Mouse (Mus musculus) limb, embryonic 12.5 days (tissue): ENCODE measurements around the gene Tmem30a. TPM values are rescaled to one million over a fixed set of nuclear protein-coding genes. Genes with fewer than 3 reads are reported as not detected.

Experiments
- ATAC-seq: fragments of 200-750 bp; cut with Nextera tagmentation; 2 replicates; pipeline ENCODE4 v1.8.0; 2017; ENCODE audit warnings: low read depth, moderate TSS enrichment; ENCODE audit not compliant: insufficient number of reproducible peaks, insufficient read depth, low FRiP score, low TSS enrichment
- H3K27ac ChIP-seq: fragments of 300-500 bp; sonication (generic); 2 replicates; pipeline ENCODE4 v1.5.1; 2016; ENCODE audit warnings: mild to moderate bottlenecking, moderate library complexity
- H3K27me3 ChIP-seq: fragments of 300-500 bp; sonication (generic); 2 replicates; pipeline ENCODE4 v1.6.1; 2016; ENCODE audit warnings: mild to moderate bottlenecking, moderate library complexity
- H3K36me3 ChIP-seq: fragments of 300-500 bp; sonication (generic); 2 replicates; pipeline ENCODE4 v1.6.1; 2016; ENCODE audit warnings: mild to moderate bottlenecking, moderate library complexity
- H3K4me1 ChIP-seq: fragments of 300-500 bp; sonication (generic); replicated peaks from 2 replicates; pipeline ENCODE4 v1.6.1; 2016
- H3K4me2 ChIP-seq: fragments of 300-500 bp; sonication (generic); 2 replicates; pipeline ENCODE4 v1.6.1; 2016; ENCODE audit warnings: mild to moderate bottlenecking, moderate library complexity
- H3K4me3 ChIP-seq: fragments of 300-500 bp; sonication (generic); replicated peaks from 2 replicates; pipeline ENCODE4 v1.5.1; 2016; ENCODE audit warnings: mild to moderate bottlenecking
- H3K9ac ChIP-seq: fragments of 300-500 bp; sonication (generic); replicated peaks from 2 replicates; pipeline ENCODE4 v1.6.1; 2016; ENCODE audit warnings: mild to moderate bottlenecking, moderate library complexity
- H3K9me3 ChIP-seq: fragments of 300-500 bp; sonication (generic); 2 replicates; pipeline ENCODE4 v1.6.1; 2016; ENCODE audit warnings: mild to moderate bottlenecking, moderate library complexity
- WGBS: fragments of 180-500 bp; shearing (Covaris S2); methylation state at CpG from one replicate; pipeline ENCODE4 v1.1.7; 2016; 5-methylcytosine and 5-hydroxymethylcytosine counted together
- polyA plus RNA-seq: library from polyadenylated mRNA; unstranded; fragments of >200 nt; fragmentation: Nextera tagmentation; extraction: Ambion mirVana; gene quantifications from 2 replicates; pipeline ENCODE4 v1.2.1, GENCODE M21; 2016

The Tmem30a gene
- polyA plus RNA-seq, 1 experiment from 2014 or later: 46.9 TPM

DNA sequence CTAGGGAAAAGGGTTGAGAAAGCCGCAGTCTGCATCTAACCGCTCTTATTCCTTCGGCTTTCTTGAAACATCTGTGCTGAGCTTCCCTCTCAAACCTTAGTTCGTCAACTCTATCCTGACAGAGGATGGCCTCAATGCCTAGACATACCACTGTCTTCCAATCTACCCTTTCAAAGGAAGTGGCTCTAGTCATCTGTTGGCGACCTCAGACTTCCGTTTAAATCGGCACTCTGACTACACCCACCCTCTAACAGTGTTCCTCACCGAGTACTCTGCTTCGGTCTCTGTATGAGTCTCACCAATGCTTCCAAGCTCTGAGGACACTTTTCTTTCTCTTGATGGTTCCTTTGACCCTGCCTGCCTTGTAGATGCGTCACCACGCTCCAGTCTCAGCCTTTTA, 22.7 kb upstream of the Tmem30a start:
- Histone ChIP-seq H3K9me3 (0 out of 2 replicates have a peak, but pooled peaks cover 10% of the 10 kb centered on the region), H3K4me2 (no peak overlapping the region), H3K27ac (no peak overlapping the region), H3K9ac (no peak overlapping the region), H3K4me3 (no peak overlapping the region), H3K4me1 (0 out of 2 replicates have a peak, but pooled peaks cover 4% of the 10 kb centered on the region), H3K36me3 (no peaks in the 10 kb centered on the region), H3K27me3 (no peaks in the 10 kb centered on the region)
- ATAC-seq: no peak
- 91% methylated on average over 11 of the region's 11 CpGs for WGBS

DNA sequence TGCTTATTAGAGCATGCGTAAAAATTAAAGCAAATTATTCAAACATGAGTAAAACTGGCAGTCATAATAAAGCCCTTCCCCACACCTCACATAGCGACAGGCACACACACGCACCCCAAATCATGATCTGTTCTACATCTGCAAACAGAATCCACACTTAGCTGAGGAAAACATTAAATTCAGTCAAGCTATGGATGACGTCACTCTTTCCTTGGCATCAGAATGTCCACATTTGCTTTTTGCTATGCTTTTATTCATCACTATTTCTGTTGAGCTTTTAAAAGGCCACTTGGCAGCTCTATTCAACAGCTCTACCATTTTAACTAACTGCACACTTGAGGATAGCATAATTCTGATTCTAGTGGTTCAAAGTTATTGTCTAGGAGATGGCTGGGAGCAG, 21.3 kb upstream of the Tmem30a start:
- Histone ChIP-seq H3K9me3 (0 out of 2 replicates have a peak, but pooled peaks cover 10% of the 10 kb centered on the region), H3K4me1 (peaks cover 4% of the 10 kb centered on the region; the same call in 1 of the 2 replicates), H3K36me3 (no peaks in the 10 kb centered on the region), H3K27ac (no peak overlapping the region), H3K4me2 (no peak overlapping the region), H3K9ac (no peak overlapping the region), H3K4me3 (no peak overlapping the region), H3K27me3 (no peaks in the 10 kb centered on the region)
- ATAC-seq: no peak
- 64% methylated on average over 4 of the region's 4 CpGs for WGBS

DNA sequence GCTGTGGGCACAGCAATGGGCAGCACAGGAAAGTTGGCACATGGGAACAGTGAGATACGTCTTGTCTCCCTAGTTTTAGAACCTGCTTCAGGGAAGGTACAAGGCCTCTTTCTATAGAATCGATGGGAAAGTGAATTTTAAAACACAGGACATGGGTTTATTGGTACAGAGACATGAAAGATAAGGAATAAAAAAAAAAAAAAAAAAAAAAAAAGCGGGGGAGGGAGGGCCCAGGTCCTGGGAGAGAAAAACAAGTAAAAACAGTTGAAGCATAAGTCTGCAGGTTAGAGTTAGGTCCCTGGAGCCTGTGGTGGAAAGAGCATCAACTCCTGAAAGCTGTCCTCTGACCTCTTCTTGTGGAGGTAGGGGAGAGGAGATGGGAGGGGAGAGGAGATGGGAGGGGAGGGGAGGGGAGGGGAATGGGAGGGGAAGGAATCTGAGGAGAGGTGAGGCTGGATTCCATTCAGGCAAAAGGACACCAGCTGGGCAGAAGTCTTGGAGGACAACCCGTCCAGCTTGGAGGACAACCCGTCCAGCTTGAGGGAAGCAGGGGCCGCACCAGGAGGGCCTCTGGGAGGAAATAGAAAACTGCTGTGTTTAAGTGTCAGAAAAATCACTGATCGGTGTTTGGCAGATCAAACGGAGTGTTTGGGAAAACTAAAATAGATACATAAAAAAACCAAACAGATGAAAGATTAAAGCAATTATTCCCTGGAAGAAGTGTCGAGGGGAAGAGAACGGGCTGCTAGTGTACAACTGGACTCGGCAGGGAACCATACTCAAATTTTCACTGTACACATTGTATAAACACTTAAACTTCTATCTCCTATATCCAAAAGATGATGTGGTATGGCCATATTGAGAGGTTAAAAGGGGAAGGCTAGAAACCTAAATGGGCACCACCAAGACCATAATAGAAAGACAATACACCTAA, 17.9 kb upstream of the Tmem30a start:
- Histone ChIP-seq H3K4me3 (no peak overlapping the region), H3K9ac (no peak overlapping the region), H3K4me1 (peaks cover 4% of the 10 kb centered on the region; the same call in 1 of the 2 replicates), H3K36me3 (no peaks in the 10 kb centered on the region), H3K27me3 (no peaks in the 10 kb centered on the region), H3K4me2 (no peak overlapping the region), H3K27ac (no peak overlapping the region), H3K9me3 (no peaks in the 10 kb centered on the region)
- ATAC-seq: no peak
- 54% methylated on average over 10 of the region's 11 CpGs for WGBS

DNA sequence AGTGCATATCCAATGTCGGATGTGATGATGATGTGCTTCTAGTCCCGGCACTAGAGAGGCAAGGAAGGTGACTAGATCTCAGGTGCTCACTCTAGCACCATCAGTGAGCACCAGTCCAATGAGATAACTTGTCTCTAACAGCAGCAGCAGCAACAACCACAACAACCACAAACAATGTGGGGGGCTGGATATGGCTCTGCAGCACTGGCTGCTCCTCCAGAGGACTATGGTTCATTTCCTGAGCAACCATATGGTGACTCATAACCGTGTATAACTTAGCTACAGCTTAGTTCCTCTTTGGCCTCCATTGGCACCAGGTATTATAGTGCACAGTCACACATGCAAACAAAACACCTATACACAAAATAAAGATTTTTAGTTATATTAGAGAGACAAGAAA, 17.2 kb upstream of the Tmem30a start:
- H3K36me3 ChIP-seq: no peaks in the 10 kb centered on the region
- no peak overlapping the region for H3K4me2 ChIP-seq
- H3K27ac ChIP-seq: no peak overlapping the region
- no peak overlapping the region for H3K9ac ChIP-seq
- no peak for ATAC-seq
- 76% methylated on average over 3 of the region's 3 CpGs for WGBS
- H3K4me3 ChIP-seq: no peak overlapping the region
- H3K9me3 ChIP-seq: no peaks in the 10 kb centered on the region
- peaks cover 4% of the 10 kb centered on the region; the same call in 1 of the 2 replicates for H3K4me1 ChIP-seq
- H3K27me3 ChIP-seq: no peaks in the 10 kb centered on the region; the same call in 1 of the 2 replicates

DNA sequence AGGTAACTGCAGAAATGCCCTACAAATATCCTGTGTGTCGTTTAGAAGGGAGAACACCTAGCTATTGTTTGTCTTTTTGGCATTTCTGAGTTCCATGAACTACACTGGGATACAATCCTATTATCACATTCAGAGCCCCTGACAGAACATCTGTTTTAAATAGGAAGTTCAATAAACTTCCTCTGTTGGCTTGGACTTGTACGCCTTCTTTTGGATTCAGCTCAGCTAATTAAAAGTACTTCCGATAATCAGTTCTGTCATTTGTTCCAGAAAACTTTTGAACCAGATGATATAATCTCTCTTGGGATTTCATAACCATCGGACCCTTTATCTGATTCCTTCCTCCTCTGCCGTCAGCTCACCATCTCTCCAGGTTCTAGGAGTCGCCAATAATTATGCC, 16.1 kb upstream of the Tmem30a start:
- Histone ChIP-seq H3K9me3 (no peaks in the 10 kb centered on the region), H3K4me1 (peaks cover 4% of the 10 kb centered on the region; the same call in 1 of the 2 replicates), H3K27me3 (no peaks in the 10 kb centered on the region; the same call in 1 of the 2 replicates), H3K27ac (no peak overlapping the region), H3K9ac (no peak overlapping the region), H3K36me3 (no peaks in the 10 kb centered on the region), H3K4me2 (no peak overlapping the region), H3K4me3 (no peak overlapping the region)
- ATAC-seq: no peak
- WGBS: 33% methylated on average over 6 of the region's 6 CpGs

DNA sequence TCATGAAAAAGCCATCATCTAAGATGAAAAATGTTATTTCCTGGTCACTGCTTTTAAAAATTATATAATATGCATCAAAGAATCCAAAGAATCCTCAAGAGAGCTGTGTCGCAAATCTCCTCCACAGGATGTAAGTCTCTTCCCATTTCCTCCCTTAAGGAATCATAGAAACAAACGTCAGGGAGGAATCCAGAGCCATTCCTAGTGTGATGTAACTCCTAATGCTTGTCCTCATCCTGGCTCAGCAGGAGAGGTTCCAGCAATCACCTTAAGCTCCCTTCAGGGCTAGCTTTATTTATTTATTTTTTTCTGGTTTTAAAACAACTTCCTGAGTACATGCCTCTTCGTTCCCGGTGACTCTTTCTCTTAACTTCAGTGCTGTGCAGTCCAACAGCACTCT, 13.9 kb upstream of the Tmem30a start:
- Histone ChIP-seq H3K27me3 (no peaks in the 10 kb centered on the region; the same call in 1 of the 2 replicates), H3K4me1 (no peaks in the 10 kb centered on the region; the same call in 1 of the 2 replicates), H3K4me3 (no peak overlapping the region), H3K27ac (no peak overlapping the region), H3K4me2 (no peak overlapping the region), H3K9me3 (no peaks in the 10 kb centered on the region), H3K36me3 (no peaks in the 10 kb centered on the region), H3K9ac (no peak overlapping the region)
- ATAC-seq: no peak
- WGBS: 54% methylated on average over 4 of the region's 4 CpGs

DNA sequence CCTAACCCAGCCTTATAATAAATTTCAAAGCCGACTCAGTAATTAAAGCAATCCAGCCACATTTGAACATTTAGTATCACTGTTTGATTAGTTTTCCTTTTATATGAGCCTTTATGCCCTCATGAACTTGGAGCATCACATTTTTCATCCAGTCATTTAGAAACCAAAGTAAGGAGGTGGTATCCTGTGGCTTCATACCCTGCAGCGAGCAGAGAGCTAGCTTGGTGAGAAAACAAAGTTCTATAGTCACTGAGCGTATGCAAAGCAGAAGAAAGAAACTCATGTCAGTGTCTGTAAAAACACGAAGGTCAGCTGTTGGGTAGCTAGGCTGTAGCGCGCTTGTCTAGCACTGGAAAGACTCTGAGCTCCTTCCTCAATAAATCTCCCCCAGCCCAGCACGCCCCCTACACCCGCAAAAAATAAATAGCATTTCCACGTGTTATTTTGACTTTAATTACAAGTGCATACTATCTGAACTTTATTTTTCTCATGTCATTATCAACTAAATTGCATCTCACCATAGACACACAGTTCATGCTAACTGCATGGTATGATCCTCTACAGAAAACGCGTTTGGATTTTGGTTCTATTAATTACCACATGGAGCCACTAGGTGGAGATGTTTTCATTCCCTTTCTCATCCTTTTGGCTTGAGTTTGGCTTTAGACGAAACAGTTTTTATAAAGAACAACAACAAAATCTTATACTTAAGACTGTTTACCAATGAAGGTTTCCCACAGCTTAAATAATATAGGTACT, 13.2 kb upstream of the Tmem30a start:
- 42% methylated on average over 12 of the region's 12 CpGs for WGBS

DNA sequence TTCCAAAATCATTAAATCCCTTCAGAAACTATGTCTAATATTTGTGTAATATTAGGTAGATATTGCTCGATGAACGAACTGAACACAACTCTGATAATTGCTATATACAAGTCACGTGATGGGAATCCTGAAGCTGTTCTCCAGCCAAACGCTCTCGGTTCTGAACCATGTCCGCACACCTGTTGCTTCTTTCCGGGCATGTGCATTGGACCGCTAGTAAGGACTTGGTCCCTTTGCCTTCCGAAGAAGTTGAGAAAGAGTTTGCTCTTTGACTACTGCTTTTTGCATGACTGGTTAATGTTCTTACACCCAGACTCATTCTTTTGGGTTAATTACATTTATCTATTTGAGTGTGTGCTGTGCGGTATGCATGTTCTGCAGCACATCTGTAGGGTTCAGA, 12.1 kb upstream of the Tmem30a start:
- no peaks in the 10 kb centered on the region; the same call in 1 of the 2 replicates for H3K27me3 ChIP-seq
- H3K27ac ChIP-seq: no peak overlapping the region
- H3K4me1 ChIP-seq: no peaks in the 10 kb centered on the region; the same call in 1 of the 2 replicates
- no peak for ATAC-seq
- H3K9me3 ChIP-seq: no peaks in the 10 kb centered on the region
- H3K4me2 ChIP-seq: no peak overlapping the region
- no peaks in the 10 kb centered on the region for H3K36me3 ChIP-seq
- WGBS: 89% methylated on average over 10 of the region's 10 CpGs
- no peak overlapping the region for H3K9ac ChIP-seq
- H3K4me3 ChIP-seq: no peak overlapping the region

More for the DNA sequence above, 13.2 kb upstream of the Tmem30a start:
- ATAC-seq: no peak
- no peak overlapping the region for H3K4me2 ChIP-seq
- no peak overlapping the region for H3K27ac ChIP-seq
- H3K9ac ChIP-seq: no peak overlapping the region
- no peaks in the 10 kb centered on the region for H3K9me3 ChIP-seq
- H3K27me3 ChIP-seq: no peaks in the 10 kb centered on the region; the same call in 1 of the 2 replicates
- no peak overlapping the region for H3K4me3 ChIP-seq
- H3K4me1 ChIP-seq: no peaks in the 10 kb centered on the region; the same call in 1 of the 2 replicates
- H3K36me3 ChIP-seq: no peaks in the 10 kb centered on the region

DNA sequence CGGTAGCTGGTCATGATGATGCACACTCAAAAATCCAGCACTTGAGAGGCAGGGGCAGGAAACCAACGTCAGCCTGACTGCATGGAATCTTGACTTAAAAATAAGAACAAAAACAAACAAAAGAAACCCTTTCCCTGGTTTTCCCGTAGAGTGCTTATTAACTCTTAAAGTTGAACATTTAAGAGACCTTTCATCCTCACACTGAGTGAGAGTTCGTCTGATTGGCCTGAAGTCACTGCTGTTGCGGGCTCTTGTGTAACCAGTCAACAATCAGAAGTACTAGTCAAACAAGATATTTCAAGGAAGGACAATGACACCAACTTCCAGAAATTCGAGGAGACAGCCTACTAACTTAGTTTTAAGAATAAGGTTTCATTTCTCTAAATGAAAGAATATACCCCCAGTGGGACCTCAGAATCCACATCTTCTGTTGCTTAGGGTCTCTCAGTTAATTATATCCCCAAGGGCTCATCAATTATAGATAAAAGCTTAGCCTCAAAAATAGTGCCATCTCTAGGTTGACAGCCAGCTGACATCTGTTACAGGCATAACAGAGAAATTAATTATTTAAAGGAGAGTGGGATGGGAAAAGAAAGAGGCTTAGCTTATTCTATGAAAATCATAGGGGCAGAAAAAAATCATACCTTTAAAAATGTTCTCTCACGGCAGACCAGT, 3.3 kb upstream of the Tmem30a start:
- Histone ChIP-seq H3K27me3 (no peaks in the 10 kb centered on the region), H3K9ac (no peak overlapping the region), H3K27ac (no peak overlapping the region), H3K4me2 (no peak overlapping the region), H3K4me1 (peaks cover 7% of the 10 kb centered on the region), H3K4me3 (no peak overlapping the region), H3K9me3 (no peaks in the 10 kb centered on the region), H3K36me3 (no peaks in the 10 kb centered on the region)
- WGBS: 78% methylated on average over 7 of the region's 7 CpGs
- ATAC-seq: no peak

DNA sequence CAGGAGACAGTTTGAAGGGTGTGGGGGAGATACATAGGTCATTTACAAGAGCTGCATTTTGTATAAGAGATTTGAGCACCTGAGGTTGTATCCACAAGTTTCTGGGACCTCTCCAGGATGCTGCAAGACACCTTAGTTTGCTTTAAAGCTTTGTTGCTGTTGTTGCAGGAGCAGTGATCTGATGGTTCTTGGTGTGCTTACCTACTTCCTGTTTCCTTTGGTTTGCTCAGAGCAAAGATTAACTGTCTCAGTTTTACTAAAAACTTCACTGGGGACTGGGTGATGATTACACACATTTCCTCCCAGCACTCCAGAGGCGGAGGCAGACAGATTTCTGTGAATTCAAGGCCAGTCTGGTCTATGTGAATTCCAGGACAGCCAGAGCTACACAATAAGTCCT, 1.8 kb upstream of the Tmem30a start:
- no peak overlapping the region for H3K9ac ChIP-seq
- 84% methylated on average over 1 of the region's 1 CpGs for WGBS
- H3K36me3 ChIP-seq: no peaks in the 10 kb centered on the region
- H3K4me3 ChIP-seq: no peak overlapping the region
- H3K4me2 ChIP-seq: no peak overlapping the region
- H3K27me3 ChIP-seq: no peaks in the 10 kb centered on the region
- no peaks in the 10 kb centered on the region for H3K9me3 ChIP-seq
- no peak for ATAC-seq
- peaks cover 9% of the 10 kb centered on the region for H3K4me1 ChIP-seq
- no peak overlapping the region for H3K27ac ChIP-seq

DNA sequence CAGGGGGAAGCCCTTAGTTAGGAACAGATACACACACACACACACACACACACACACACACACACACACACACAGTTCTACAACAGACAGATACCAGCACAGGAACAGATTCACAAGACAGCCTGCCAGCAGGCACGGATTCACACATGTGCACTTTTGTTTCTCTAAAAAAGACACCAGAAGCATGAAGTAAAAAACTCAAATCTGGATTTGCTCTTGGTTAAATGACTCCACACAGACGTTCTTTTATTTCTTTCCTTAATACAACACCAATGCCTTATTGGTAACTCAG, 7.6 kb downstream of the Tmem30a start:
- no peaks in the 10 kb centered on the region for H3K9me3 ChIP-seq
- WGBS: 78% methylated on average over 2 of the region's 2 CpGs
- H3K4me1 ChIP-seq: peaks cover 22% of the 10 kb centered on the region
- ATAC-seq: no peak
- H3K27me3 ChIP-seq: no peaks in the 10 kb centered on the region
- H3K36me3 ChIP-seq: no peaks in the 10 kb centered on the region
- no peak overlapping the region for H3K9ac ChIP-seq
- no peak overlapping the region for H3K4me2 ChIP-seq
- H3K4me3 ChIP-seq: no peak overlapping the region
- no peak overlapping the region for H3K27ac ChIP-seq
